Mouse (Mus musculus): Measurements from ENCODE around the gene P2ry14. TPM values are rescaled to one million over a fixed set of nuclear protein-coding genes. Genes with fewer than 3 reads are reported as not detected.

Gene P2ry14
- polyA plus RNA-seq, 1 experiment from 2014 or later: 2.1 TPM

DNA sequence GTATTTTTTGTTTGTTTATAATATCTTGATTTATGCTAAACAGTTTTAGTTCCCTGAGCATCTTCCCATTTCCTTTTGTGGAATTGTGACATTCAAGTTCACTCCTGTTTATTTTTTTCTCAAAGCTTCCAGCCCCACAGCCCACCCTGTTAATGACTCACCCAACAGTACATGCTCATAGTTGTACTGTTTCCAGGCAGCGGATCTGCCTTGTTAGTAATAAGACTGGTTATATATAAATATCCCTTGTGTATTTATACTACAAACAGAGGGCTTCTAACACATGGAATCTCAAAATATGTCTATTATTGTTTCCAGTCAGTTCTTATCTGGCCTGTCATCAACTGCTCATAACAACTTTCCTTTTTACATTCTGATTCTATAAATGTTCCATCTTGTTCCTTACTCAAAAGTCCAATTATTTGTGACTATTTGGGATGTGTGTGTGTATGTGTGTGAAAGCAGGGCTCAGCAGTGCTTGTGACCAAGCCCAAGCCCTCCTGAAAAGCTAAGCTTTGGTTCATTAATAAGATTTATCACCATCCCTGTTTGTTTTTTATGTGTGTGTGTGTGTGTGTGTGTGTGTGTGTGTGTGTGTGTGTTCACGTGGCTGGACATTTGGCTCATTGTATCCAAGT lies 14.1 kb upstream of the P2ry14 start:
- Histone ChIP-seq H3K4me2 (ENCODE audit: low read length) (no peak overlapping the region), H3K36me3 (ENCODE audit: control insufficient read depth, insufficient read depth, low read length) (no peaks in the 10 kb centered on the region), H3K27ac (replicated peaks in 1 of 2; ENCODE audit: control insufficient read depth in 1 of 2, insufficient read depth in 1 of 2, low read depth in 2 of 2, low read length in 2 of 2) (no peak overlapping the region), H3K4me1 (ENCODE audit: control insufficient read depth in 2 of 2, insufficient read depth in 2 of 2, low read length in 2 of 2) (peaks cover 4 to 13% of the 10 kb centered on the region in 2 experiments; a peak in 3 of 4 replicates), H3K27me3 (ENCODE audit: control insufficient read depth, insufficient read depth, low read length) (no peaks in the 10 kb centered on the region), H3K9me3 (ENCODE audit: control insufficient read depth, low read length) (no peaks in the 10 kb centered on the region), H3K9ac (ENCODE audit: low read length) (no peak overlapping the region), H3K4me3 (ENCODE audit: control insufficient read depth in 1 of 2, insufficient read depth in 1 of 2, low read depth in 1 of 2, low read length in 2 of 2) (no peak overlapping the region)
- no peak for ATAC-seq (ENCODE audit: insufficient number of reproducible peaks, insufficient read depth, low FRiP score, low read depth)
- 81% methylated on average over 2 of the region's 2 CpGs for WGBS

DNA sequence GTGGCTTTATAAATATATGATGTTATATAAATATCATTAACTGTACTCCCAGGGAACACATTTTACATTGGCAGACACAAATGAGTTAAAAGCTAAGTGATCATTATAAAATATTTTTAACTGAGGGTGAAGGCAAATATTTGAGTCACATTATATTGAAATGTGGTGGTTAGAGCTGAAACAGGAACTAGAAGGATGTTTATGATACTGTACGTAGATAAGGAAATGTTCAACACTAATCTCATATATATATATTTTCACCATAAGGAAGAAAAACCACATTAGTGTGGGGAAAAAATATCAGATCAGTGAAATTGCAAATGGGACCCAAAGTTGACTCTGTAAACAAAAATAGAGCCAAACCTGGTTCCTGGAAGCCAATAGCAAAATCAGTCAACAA lies 7.0 kb upstream of the P2ry14 start:
- Histone ChIP-seq H3K4me2 (ENCODE audit: low read length) (no peak overlapping the region), H3K36me3 (ENCODE audit: control insufficient read depth, insufficient read depth, low read length) (no peaks in the 10 kb centered on the region), H3K27ac (replicated peaks in 1 of 2; ENCODE audit: control insufficient read depth in 1 of 2, insufficient read depth in 1 of 2, low read depth in 2 of 2, low read length in 2 of 2) (no peak overlapping the region), H3K27me3 (ENCODE audit: control insufficient read depth, insufficient read depth, low read length) (no peaks in the 10 kb centered on the region), H3K9ac (ENCODE audit: low read length) (no peak overlapping the region), H3K9me3 (ENCODE audit: control insufficient read depth, low read length) (no peaks in the 10 kb centered on the region), H3K4me3 (ENCODE audit: control insufficient read depth in 1 of 2, insufficient read depth in 1 of 2, low read depth in 1 of 2, low read length in 2 of 2) (no peak overlapping the region), H3K4me1 (ENCODE audit: control insufficient read depth in 2 of 2, insufficient read depth in 2 of 2, low read length in 2 of 2) (no peaks in the 10 kb centered on the region)
- no peak for ATAC-seq (ENCODE audit: insufficient number of reproducible peaks, insufficient read depth, low FRiP score, low read depth)
- WGBS: 94% methylated on average over 1 of the region's 1 CpGs

DNA sequence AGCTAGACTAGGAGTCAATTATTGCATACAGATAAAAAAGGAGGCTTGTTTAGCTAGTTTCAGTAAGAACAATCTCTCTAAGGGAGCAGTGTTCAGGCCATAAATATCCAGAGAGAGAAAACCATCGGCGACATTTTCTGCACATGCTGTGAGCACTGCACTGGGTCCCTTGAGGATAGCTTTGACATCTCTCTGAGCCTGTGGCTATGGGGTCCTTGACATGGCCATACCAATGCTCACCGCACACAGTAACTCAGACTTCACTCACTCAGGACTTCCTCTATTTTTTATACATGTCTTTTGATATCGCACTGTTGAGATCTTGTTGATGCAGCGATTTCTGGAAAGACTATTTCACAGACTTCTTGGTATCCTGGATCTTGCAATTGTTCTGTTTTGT lies 3.6 kb upstream of the P2ry14 start:
- H3K27me3 ChIP-seq (ENCODE audit: control insufficient read depth, insufficient read depth, low read length): no peaks in the 10 kb centered on the region
- no peaks in the 10 kb centered on the region for H3K36me3 ChIP-seq (ENCODE audit: control insufficient read depth, insufficient read depth, low read length)
- H3K4me2 ChIP-seq (ENCODE audit: low read length): no peak overlapping the region
- no peak for ATAC-seq (ENCODE audit: insufficient number of reproducible peaks, insufficient read depth, low FRiP score, low read depth)
- H3K4me1 ChIP-seq (ENCODE audit: control insufficient read depth in 2 of 2, insufficient read depth in 2 of 2, low read length in 2 of 2): no peaks in the 10 kb centered on the region
- no peak overlapping the region for H3K9ac ChIP-seq (ENCODE audit: low read length)
- WGBS: 93% methylated on average over 5 of the region's 5 CpGs
- H3K4me3 ChIP-seq (ENCODE audit: control insufficient read depth in 1 of 2, insufficient read depth in 1 of 2, low read depth in 1 of 2, low read length in 2 of 2): no peak overlapping the region
- H3K27ac ChIP-seq (replicated peaks in 1 of 2; ENCODE audit: control insufficient read depth in 1 of 2, insufficient read depth in 1 of 2, low read depth in 2 of 2, low read length in 2 of 2): no peak overlapping the region
- no peaks in the 10 kb centered on the region for H3K9me3 ChIP-seq (ENCODE audit: control insufficient read depth, low read length)

DNA sequence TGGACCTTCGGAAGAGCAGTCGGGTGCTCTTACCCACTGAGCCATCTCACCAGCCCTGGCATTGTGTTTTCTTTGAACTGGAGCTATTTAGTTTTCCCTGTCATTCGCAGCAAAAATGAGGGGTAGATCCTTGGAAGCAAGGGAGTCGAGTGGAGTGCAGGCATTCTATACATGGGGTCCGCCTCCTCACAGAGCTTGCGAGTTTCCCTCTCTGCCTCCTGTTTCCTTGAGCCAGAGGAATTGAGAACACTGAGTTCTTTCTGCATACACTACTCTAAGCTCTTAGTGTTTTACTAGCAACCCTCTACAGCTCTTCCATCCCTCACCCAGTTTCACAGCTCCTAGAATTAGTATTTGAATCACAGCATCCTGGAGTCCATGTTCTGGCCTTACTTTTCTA lies 2.0 kb upstream of the P2ry14 start:
- H3K4me3 ChIP-seq (ENCODE audit: control insufficient read depth in 1 of 2, insufficient read depth in 1 of 2, low read depth in 1 of 2, low read length in 2 of 2): no peak overlapping the region
- H3K27me3 ChIP-seq (ENCODE audit: control insufficient read depth, insufficient read depth, low read length): no peaks in the 10 kb centered on the region
- no peak overlapping the region for H3K9ac ChIP-seq (ENCODE audit: low read length)
- no peaks in the 10 kb centered on the region for H3K36me3 ChIP-seq (ENCODE audit: control insufficient read depth, insufficient read depth, low read length)
- H3K4me2 ChIP-seq (ENCODE audit: low read length): no peak overlapping the region
- ATAC-seq (ENCODE audit: insufficient number of reproducible peaks, insufficient read depth, low FRiP score, low read depth): no peak
- no peaks in the 10 kb centered on the region for H3K4me1 ChIP-seq (ENCODE audit: control insufficient read depth in 2 of 2, insufficient read depth in 2 of 2, low read length in 2 of 2)
- WGBS: 88% methylated on average over 6 of the region's 6 CpGs
- H3K9me3 ChIP-seq (ENCODE audit: control insufficient read depth, low read length): no peaks in the 10 kb centered on the region
- no peak overlapping the region for H3K27ac ChIP-seq (replicated peaks in 1 of 2; ENCODE audit: control insufficient read depth in 1 of 2, insufficient read depth in 1 of 2, low read depth in 2 of 2, low read length in 2 of 2)

DNA sequence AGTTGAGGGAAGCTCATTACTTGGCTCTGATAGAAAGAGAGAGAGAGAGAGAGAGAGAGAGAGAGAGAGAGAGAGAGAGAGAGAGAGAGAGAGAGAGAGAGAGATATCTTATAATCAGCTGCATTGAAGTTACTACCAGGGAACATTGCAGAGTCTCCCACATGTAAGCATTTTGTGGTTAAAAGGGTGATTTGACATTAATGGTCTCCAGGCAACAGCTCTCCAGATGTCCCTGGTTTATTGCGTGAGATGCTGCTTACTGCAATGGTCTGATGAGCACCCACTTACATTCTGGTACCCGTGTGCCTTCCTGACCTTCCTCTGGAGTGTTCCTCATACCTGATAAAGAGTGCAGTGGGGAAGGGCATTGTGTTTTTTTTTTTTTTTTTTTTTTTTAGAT lies 1.5 kb upstream of the P2ry14 start:
- Histone ChIP-seq H3K4me1 (ENCODE audit: control insufficient read depth in 2 of 2, insufficient read depth in 2 of 2, low read length in 2 of 2) (no peaks in the 10 kb centered on the region), H3K9ac (ENCODE audit: low read length) (no peak overlapping the region), H3K27me3 (ENCODE audit: control insufficient read depth, insufficient read depth, low read length) (no peaks in the 10 kb centered on the region), H3K9me3 (ENCODE audit: control insufficient read depth, low read length) (no peaks in the 10 kb centered on the region), H3K36me3 (ENCODE audit: control insufficient read depth, insufficient read depth, low read length) (no peaks in the 10 kb centered on the region), H3K4me2 (ENCODE audit: low read length) (no peak overlapping the region), H3K27ac (replicated peaks in 1 of 2; ENCODE audit: control insufficient read depth in 1 of 2, insufficient read depth in 1 of 2, low read depth in 2 of 2, low read length in 2 of 2) (no peak overlapping the region), H3K4me3 (ENCODE audit: control insufficient read depth in 1 of 2, insufficient read depth in 1 of 2, low read depth in 1 of 2, low read length in 2 of 2) (no peak overlapping the region)
- 81% methylated on average over 2 of the region's 2 CpGs for WGBS
- ATAC-seq (ENCODE audit: insufficient number of reproducible peaks, insufficient read depth, low FRiP score, low read depth): no peak

GRCm38 (mm10) chr3:59150624-59151023 lies 2.8 kb downstream of the P2ry14 start:
- H3K9ac ChIP-seq (ENCODE audit: low read length): no peak overlapping the region
- H3K36me3 ChIP-seq (ENCODE audit: control insufficient read depth, insufficient read depth, low read length): no peaks in the 10 kb centered on the region
- no peaks in the 10 kb centered on the region for H3K9me3 ChIP-seq (ENCODE audit: control insufficient read depth, low read length)
- 95% methylated on average over 2 of the region's 2 CpGs for WGBS
- H3K4me2 ChIP-seq (ENCODE audit: low read length): no peak overlapping the region
- H3K27ac ChIP-seq (replicated peaks in 1 of 2; ENCODE audit: control insufficient read depth in 1 of 2, insufficient read depth in 1 of 2, low read depth in 2 of 2, low read length in 2 of 2): no peak overlapping the region
- no peak for ATAC-seq (ENCODE audit: insufficient number of reproducible peaks, insufficient read depth, low FRiP score, low read depth)
- H3K4me3 ChIP-seq (ENCODE audit: control insufficient read depth in 1 of 2, insufficient read depth in 1 of 2, low read depth in 1 of 2, low read length in 2 of 2): no peak overlapping the region
- no peaks in the 10 kb centered on the region for H3K27me3 ChIP-seq (ENCODE audit: control insufficient read depth, insufficient read depth, low read length)
- H3K4me1 ChIP-seq (ENCODE audit: control insufficient read depth in 2 of 2, insufficient read depth in 2 of 2, low read length in 2 of 2): no peaks in the 10 kb centered on the region

DNA sequence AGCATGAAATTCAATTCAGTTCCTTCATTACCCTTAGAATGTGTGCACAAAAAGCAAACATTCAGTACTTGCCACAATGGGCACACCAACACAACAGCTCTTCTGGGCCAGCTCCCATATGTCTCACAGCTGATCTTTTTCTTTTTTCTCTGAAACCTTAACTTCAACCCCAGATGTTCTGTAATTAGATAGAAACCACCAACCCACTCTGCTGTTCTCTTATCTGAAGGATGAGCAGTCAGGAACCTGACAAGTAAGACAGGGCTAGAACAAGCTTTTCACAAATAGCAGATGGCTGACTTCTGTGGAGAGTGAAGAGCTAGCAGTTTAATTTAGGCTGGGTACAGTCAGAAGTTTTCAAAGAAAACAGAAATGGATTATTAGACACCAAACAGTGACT lies 3.8 kb downstream of the P2ry14 start:
- no peaks in the 10 kb centered on the region for H3K9me3 ChIP-seq (ENCODE audit: control insufficient read depth, low read length)
- H3K27ac ChIP-seq (replicated peaks in 1 of 2; ENCODE audit: control insufficient read depth in 1 of 2, insufficient read depth in 1 of 2, low read depth in 2 of 2, low read length in 2 of 2): no peak overlapping the region
- no peaks in the 10 kb centered on the region for H3K36me3 ChIP-seq (ENCODE audit: control insufficient read depth, insufficient read depth, low read length)
- ATAC-seq (ENCODE audit: insufficient number of reproducible peaks, insufficient read depth, low FRiP score, low read depth): no peak
- H3K27me3 ChIP-seq (ENCODE audit: control insufficient read depth, insufficient read depth, low read length): no peaks in the 10 kb centered on the region
- no peaks in the 10 kb centered on the region for H3K4me1 ChIP-seq (ENCODE audit: control insufficient read depth in 2 of 2, insufficient read depth in 2 of 2, low read length in 2 of 2)
- no peak overlapping the region for H3K4me3 ChIP-seq (ENCODE audit: control insufficient read depth in 1 of 2, insufficient read depth in 1 of 2, low read depth in 1 of 2, low read length in 2 of 2)
- H3K4me2 ChIP-seq (ENCODE audit: low read length): no peak overlapping the region
- H3K9ac ChIP-seq (ENCODE audit: low read length): no peak overlapping the region

- Histone ChIP-seq H3K36me3 (ENCODE audit: control insufficient read depth, insufficient read depth, low read length) (no peaks in the 10 kb centered on the region), H3K9me3 (ENCODE audit: control insufficient read depth, low read length) (no peaks in the 10 kb centered on the region), H3K27ac (replicated peaks in 1 of 2; ENCODE audit: control insufficient read depth in 1 of 2, insufficient read depth in 1 of 2, low read depth in 2 of 2, low read length in 2 of 2) (no peak overlapping the region), H3K4me2 (ENCODE audit: low read length) (no peak overlapping the region), H3K4me3 (ENCODE audit: control insufficient read depth in 1 of 2, insufficient read depth in 1 of 2, low read depth in 1 of 2, low read length in 2 of 2) (no peak overlapping the region), H3K27me3 (ENCODE audit: control insufficient read depth, insufficient read depth, low read length) (no peaks in the 10 kb centered on the region), H3K9ac (ENCODE audit: low read length) (no peak overlapping the region), H3K4me1 (ENCODE audit: control insufficient read depth in 2 of 2, insufficient read depth in 2 of 2, low read length in 2 of 2) (peaks cover 7 to 16% of the 10 kb centered on the region in 2 experiments)
- 62% methylated on average over 5 of the region's 5 CpGs for WGBS
- no peak for ATAC-seq (ENCODE audit: insufficient number of reproducible peaks, insufficient read depth, low FRiP score, low read depth)
Measured at GRCm38 (mm10) chr3:59145194-59145593, 8.2 kb downstream of the P2ry14 start.
